Mouse (Mus musculus): ENCODE measurements around the gene Nbea.

- no peak for TF ChIP-seq CTCF (IDR thresholded peaks at IDR 0.05; ENCODE audit: low read depth, low read length)
- TF ChIP-seq GATA2 (IDR thresholded peaks at IDR 0.05; ENCODE audit: borderline replicate concordance, low read depth, low read length), result no peak
- TF ChIP-seq GATA1 (IDR thresholded peaks at IDR 0.05; ENCODE audit: borderline replicate concordance, low read length), result no peak
- TF ChIP-seq POLR2AphosphoS5 (IDR thresholded peaks at IDR 0.05; ENCODE audit: insufficient replicate concordance, low read depth, low read length), result no peak
Measured at GRCm38 (mm10) chr3:55635542-55636172, 547.8 kb downstream of the Nbea start.
